Mouse (Mus musculus) embryonic fibroblast, embryonic 13.5 days (primary cell): ENCODE data around the gene Nup153. TPM values are rescaled to one million over a fixed set of nuclear protein-coding genes. Genes with fewer than 3 reads are reported as not detected.
A peak's percentile ranks its signal among the peaks of the same experiment; 100 is the strongest.

Source experiments
- H3K27ac ChIP-seq: 2 replicates; pipeline ENCODE4 v1.5.1; 2012; ENCODE audit warnings: low read length, control low read depth, inconsistent platforms; ENCODE audit not compliant: insufficient read depth
- H3K4me1 ChIP-seq: 2 replicates; pipeline ENCODE4 v1.6.1; 2011; ENCODE audit warnings: low read length; ENCODE audit not compliant: control insufficient read depth, insufficient read depth
- H3K4me3 ChIP-seq: 2 replicates; pipeline ENCODE4 v1.5.1; 2011; ENCODE audit warnings: mild to moderate bottlenecking, control low read depth, low read length; ENCODE audit not compliant: insufficient read depth
- CTCF ChIP-seq: IDR thresholded peaks from 2 replicates; pipeline ENCODE4 v1.5.1; 2011; ENCODE audit warnings: mild to moderate bottlenecking, control low read depth, low read length, moderate library complexity, borderline replicate concordance; ENCODE audit not compliant: insufficient read depth
- POLR2A ChIP-seq: IDR thresholded peaks from 2 replicates; pipeline ENCODE4 v1.6.1; 2011; ENCODE audit warnings: low read depth, mild to moderate bottlenecking, control low read depth, low read length, moderate library complexity
- polyA plus RNA-seq: library from polyadenylated mRNA; stranded (reverse); fragments of >200 nt; gene quantifications from 2 replicates; pipeline ENCODE4 v1.2.4, GENCODE M21; 2011; ENCODE audit warnings: low read depth; ENCODE audit not compliant: missing spikeins, insufficient read length

Nup153 gene
- polyA plus RNA-seq, 1 experiment = 120 TPM

GRCm38 (mm10) chr13:46753294-46753693 lies 25.6 kb upstream of the Nup153 start:
- no peak overlapping the region for H3K27ac ChIP-seq
- H3K4me1 ChIP-seq = no peaks in the 10 kb centered on the region
- H3K4me3 ChIP-seq = no peak overlapping the region
- TF ChIP-seq CTCF (no peak), POLR2A (no peak)

- Histone ChIP-seq H3K4me1 (no peaks in the 10 kb centered on the region), H3K4me3 (no peak overlapping the region), H3K27ac (no peak overlapping the region)
- no peak for TF ChIP-seq CTCF
Observed at GRCm38 (mm10) chr13:46752566-46753229, 25.0 kb upstream of the Nup153 start.

GRCm38 (mm10) chr13:46748138-46748873 lies 20.6 kb upstream of the Nup153 start:
- Histone ChIP-seq H3K4me3 (no peak overlapping the region), H3K4me1 (no peaks in the 10 kb centered on the region; the same call in 1 of the 2 replicates), H3K27ac (no peak overlapping the region)
- no peak for TF ChIP-seq CTCF
- TF ChIP-seq POLR2A = no peak

GRCm38 (mm10) chr13:46743821-46744220 lies 16.1 kb upstream of the Nup153 start:
- no peak overlapping the region for H3K27ac ChIP-seq
- TF ChIP-seq CTCF (no peak), POLR2A (no peak)
- no peak overlapping the region for H3K4me3 ChIP-seq
- H3K4me1 ChIP-seq = no peaks in the 10 kb centered on the region; the same call in 1 of the 2 replicates

GRCm38 (mm10) chr13:46742367-46742766 lies 14.6 kb upstream of the Nup153 start:
- no peak overlapping the region for H3K4me3 ChIP-seq
- TF ChIP-seq CTCF (no peak), POLR2A (no peak)
- no peak overlapping the region for H3K27ac ChIP-seq
- no peaks in the 10 kb centered on the region; the same call in 1 of the 2 replicates for H3K4me1 ChIP-seq

- no peak overlapping the region for H3K27ac ChIP-seq
- TF ChIP-seq CTCF = no peak
- no peak for TF ChIP-seq POLR2A
- no peaks in the 10 kb centered on the region; the same call in 1 of the 2 replicates for H3K4me1 ChIP-seq
- no peak overlapping the region for H3K4me3 ChIP-seq
Observed at GRCm38 (mm10) chr13:46739426-46739825, 11.7 kb upstream of the Nup153 start.

- Histone ChIP-seq H3K4me1 (no peaks in the 10 kb centered on the region; the same call in 1 of the 2 replicates), H3K27ac (no peak overlapping the region), H3K4me3 (no peak overlapping the region)
- no peak for TF ChIP-seq POLR2A
Observed at GRCm38 (mm10) chr13:46737482-46737881, 9.7 kb upstream of the Nup153 start.

GRCm38 (mm10) chr13:46736479-46736865 lies 8.7 kb upstream of the Nup153 start:
- Histone ChIP-seq H3K4me3 (peak overlapping the region; percentile 60), H3K27ac (no peak overlapping the region), H3K4me1 (no peaks in the 10 kb centered on the region; the same call in 1 of the 2 replicates)
- TF ChIP-seq CTCF = no peak
- peak; percentile 8; the same call in 1 of the 2 replicates for TF ChIP-seq POLR2A

- Histone ChIP-seq H3K4me3 (peak overlapping the region; percentile 60), H3K27ac (no peak overlapping the region), H3K4me1 (no peaks in the 10 kb centered on the region; the same call in 1 of the 2 replicates)
- TF ChIP-seq CTCF (no peak), POLR2A (peak; percentile 15; the same call in 1 of the 2 replicates)
Observed at GRCm38 (mm10) chr13:46735808-46736478, 8.2 kb upstream of the Nup153 start.
